Mouse (Mus musculus): ENCODE measurements around the gene Tmem72.

Gene Tmem72

DNA sequence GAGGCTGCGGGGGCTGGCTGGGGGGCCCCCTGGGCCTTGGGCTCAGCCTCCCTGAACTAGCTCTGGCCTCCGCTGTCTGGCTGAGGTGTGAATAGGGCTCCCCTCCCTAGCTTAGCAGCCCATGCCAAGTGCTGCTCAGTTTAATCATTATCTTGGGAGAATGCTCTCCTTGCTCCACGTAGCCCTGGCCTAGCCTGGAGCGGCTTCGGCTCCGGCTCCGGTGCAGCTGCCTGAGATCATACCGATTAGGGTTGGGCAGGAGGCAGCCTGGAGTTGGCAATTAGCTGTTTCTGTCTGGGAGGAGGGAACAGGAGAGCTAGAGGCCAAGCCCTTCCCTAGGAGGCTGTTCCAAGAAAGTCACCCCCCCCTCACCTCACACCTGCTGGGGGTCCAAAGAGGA, at the start of gene Tmem72:
Gene Tmem72, minus strand, starts transcription at position 248 of the 400 bp plus-strand sequence.
- DNase-seq = no peak

GRCm38 (mm10) chr6:116764524-116764923, 47.8 kb upstream of the Tmem72 start:
- no peak for DNase-seq

- DNase-seq = no peak
Measured at GRCm38 (mm10) chr6:116762333-116762732, 45.6 kb upstream of the Tmem72 start.

GRCm38 (mm10) chr6:116760181-116760580, 43.5 kb upstream of the Tmem72 start:
- no peak for DNase-seq

DNA sequence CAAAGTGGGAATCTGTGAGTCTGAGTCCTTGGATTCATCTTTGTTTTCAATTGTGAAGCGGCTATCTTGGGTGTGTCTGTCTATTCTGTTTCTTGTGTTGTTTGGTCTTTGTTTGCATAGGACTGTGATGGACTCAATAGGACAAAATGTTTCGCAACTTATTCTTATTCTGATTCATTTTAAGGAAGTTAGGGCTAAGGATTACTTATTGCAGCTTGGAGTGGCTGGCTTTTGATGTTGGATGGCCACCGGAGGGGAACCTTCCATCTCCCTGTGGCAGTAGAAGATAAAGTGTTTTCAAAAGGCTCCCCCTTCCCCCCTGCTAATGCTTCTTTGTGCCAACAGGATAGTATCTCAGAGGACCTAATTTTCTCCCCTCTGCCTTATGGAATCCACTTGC, 39.7 kb upstream of the Tmem72 start:
- DNase-seq = no peak

DNA sequence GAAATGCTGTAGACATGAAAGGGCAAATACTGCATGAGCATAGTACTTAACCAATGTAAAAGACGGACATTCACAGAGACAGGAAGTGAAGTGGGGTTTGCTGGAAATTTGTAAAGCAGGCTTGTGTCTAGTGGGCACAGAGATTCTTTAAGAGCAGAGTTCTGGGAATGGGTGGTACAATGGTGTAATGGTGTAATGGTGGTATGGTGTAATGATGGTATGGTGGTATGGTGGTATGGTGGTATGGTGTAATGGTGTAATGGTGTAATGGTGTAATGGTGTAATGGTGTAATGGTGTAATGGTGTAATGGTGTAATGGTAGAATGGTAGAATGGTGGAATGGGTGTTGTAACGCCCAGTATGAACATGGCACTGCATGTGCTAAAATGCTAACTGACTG, 21.3 kb upstream of the Tmem72 start:
- no peak for DNase-seq

GRCm38 (mm10) chr6:116735361-116735760, 18.6 kb upstream of the Tmem72 start:
- DNase-seq = no peak

DNA sequence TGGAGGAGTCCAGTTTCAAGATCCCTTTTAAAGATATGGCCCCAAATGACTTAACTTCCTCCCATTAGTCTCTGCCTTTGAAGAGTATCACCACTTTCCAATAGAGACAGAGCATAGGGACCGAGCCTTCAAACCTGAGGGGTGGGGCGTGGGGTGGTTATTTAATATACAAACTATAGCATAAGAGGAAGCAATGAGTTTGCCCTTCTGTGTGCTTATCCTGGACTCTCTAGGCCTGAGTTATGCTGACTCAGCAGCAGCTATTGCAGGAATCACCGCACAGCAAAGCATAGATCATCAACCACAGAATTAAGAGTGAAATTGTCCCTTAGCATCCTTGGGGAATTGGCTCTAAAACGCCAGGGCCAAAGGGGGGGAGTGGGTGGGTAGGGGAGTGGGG, 16.9 kb upstream of the Tmem72 start:
- DNase-seq = no peak

DNA sequence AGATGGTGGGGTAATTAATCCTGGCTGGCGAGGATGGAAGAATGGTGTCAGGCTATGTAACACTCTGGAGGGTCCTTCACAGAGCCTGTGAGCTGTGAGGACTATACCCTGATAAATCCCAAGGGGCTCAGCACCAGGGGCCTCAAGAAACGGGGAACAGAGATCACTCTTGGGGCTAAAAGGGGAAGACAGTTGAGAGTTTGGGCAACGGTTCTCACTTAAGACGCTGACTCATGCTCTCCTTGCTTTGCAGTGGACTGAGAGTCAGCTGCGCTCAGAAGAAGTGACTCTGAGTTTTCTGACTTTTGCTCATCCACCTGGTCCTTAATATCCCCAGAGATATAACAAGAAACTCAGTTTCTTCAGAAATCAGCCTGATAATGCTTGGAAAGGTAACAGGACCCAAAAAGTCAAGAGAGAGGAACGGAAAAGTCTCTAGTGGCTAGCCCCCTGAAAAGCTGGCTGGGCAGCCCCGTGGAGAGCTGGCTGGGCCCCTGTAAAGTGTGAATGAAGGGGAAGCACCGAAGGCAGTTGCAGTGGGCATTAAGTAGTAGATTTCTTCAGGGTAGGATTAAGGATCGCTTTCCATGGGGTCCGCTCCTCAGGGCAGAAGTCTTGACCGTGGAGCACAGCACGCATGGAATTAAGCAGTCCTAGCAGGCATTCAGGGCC, 7.9 kb upstream of the Tmem72 start:
- no peak for DNase-seq

DNA sequence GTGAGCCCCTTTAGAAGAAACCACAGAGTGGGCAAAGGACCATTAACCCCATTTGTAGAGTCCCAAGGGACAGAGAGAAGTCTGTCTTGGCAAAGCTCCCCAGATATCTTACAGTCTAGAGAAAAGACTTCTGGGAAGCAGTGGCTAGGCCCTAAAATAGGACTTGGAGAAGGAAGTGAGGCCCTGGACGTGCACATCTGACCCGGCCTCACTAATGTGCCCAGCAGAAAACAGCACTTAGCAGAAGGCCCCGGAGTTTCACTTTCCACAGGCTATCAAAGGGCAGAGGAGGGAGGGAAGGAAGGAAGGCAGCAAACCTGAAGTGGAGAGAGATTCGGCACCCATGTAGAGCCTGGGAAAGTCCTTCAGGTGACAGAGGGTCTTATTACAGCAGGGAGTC, 2.2 kb upstream of the Tmem72 start:
- DNase-seq = no peak

GRCm38 (mm10) chr6:116718361-116718760, 1.6 kb upstream of the Tmem72 start:
- no peak for DNase-seq

DNA sequence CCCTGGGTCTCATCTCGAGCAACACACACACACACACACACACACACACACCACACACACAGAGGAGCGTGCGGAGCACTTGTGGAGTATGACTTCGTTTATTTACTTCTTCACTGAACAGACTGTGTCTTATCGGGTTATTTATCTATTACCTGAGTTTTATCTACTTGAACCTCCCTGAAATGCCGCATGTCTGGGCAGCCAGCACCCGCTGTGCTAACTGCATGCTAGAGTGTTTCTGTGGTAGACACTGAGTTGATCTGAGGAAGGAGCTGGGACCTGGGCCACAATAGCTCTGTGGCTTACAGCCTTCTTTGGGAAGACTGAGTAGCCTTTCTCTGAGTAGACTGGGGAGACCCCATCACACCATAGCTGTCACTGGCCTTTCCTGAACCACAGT, 1.1 kb upstream of the Tmem72 start:
- no peak for DNase-seq

DNA sequence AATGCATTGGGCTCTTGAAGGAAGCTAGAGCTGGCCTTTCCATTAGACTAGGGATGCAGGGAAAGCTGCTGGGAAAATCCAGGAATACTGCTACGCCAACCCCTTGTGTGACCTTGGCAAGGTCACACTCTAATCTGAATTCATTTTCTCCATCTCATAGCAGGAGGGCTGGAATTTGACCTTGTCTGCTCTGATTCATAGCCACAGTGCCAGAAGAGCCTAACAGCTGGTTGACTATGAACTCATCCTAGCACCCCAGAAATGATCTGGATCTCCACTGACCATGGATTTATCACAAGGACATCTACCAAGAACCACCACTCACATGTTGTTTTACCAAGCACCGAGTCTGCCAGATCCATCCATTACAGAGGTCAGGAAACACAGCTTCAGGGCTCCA, 1.5 kb downstream of the Tmem72 start:
- no peak for DNase-seq

DNA sequence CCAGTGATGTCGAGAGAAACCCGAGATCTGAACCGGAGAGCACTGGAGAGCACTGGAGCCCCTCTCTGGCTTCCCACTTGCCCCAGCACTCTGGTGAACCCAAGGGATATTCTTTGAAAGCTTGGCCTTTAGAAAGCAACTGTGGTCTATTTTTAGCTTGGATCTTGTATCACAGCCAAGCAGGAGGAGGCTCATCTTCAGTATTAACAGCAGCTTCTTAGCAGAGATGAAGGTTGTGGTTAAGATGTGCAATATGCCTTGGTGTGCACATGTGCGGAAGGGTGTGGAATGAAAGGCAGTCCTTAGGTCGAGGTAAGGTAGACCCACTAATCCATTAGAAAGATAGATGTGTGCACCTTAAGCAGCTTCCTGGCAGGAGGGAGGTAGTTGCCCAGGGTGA, 2.1 kb downstream of the Tmem72 start:
- DNase-seq = no peak

DNA sequence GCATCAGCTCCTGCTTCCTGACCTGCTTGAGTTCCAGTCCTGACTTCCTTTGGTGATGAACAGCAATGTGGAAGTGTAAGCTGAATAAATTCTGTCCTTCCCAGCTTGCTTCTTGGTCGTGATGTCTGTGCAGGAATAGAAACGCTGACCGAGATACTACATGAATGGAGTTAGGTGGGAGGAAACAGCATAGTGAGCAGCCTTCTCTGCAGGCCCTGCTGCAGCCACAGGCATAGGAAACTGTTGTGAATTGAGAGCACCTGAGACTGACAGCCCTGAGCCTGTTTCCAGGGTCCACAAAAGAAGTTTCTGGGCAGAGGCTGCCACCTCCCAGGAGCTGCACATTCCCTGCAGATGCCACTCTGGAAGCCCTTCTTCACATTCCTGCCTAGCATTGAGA, 2.7 kb downstream of the Tmem72 start:
- DNase-seq = no peak

DNA sequence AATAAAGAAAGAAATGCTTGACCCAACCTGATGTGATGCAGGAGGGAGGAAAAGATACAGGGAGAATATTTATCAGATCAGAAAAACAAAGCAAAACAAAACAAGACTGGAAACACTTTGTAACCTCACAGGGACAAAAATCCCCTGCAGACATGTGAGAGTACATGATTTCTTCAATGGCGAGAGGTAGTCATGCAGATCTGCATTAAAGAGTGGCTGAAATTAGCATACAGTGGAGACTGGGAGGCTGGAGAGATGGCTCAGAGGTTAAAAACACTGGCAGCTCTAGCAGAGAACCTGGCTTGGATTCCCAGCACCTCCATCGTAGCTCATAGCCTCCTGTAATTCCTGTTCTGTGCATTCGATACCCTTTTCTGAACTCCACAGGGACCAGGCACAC, 4.2 kb downstream of the Tmem72 start:
- DNase-seq = no peak

DNA sequence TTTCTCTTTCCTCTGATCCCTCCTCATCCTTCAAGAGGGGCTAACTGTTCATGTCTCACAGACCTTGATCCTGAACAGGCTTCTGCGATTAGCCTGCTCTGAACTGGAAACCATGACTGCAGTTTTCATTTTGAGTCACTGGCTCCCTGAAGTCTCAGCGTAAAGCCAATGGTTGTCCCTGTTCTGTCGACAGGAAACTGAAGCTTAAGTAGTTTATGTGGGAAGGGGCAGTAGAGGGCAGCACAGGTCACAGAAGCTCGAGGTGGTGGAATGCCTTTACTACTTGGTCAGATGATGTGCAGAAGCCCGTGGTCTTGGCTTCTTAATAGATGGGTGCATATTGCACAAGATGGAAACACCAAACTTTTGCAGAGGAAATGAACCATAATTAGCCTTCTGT, 4.7 kb downstream of the Tmem72 start:
- no peak for DNase-seq

GRCm38 (mm10) chr6:116704320-116704719, 12.4 kb downstream of the Tmem72 start:
- DNase-seq = no peak

GRCm38 (mm10) chr6:116700821-116701220, 15.9 kb downstream of the Tmem72 start:
- no peak for DNase-seq

DNA sequence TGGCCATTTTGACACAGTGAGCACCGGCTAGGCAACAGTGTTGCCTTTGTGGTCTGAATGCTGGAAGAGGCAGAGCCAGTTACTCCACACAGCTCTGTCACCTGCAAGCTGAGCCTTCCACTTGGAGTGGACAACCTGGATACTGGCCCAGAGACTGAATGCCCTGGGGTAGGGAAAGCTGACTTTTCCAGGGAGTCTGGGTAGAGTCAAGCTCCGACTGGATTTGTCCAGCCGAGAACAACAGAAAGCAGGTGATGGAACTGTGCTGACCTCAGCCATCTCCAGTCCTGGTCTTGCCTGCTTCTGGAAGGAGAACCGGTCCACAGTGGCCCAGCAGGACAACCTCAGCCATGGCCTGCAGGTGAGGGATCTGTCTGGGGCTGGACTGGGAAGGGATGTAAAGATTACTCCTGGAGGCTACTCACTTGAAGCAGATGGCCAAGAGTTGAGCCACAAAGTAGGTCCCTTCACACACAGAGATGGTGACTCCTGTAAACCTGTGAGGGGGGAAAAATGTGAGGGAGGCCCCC, 18.8 kb downstream of the Tmem72 start:
- DNase-seq = no peak

DNA sequence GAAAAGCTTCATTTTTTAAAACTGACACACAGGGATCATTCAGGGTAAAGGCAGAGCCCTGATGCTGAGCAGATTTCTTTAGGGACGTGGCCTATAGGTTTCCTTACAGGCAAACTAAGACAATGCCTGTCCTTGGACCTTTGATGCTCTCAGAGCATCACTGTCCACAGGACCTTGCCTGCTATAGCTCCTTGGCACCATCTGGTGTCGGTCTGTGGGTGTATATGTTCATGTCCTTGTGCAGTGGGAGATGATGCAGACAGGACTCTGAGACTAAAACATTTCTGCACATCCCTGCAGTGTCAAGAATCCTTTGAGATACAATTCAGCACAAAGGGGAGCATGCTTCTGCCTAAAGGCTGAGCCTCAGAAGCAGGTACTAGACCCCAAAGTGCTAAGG, 19.3 kb downstream of the Tmem72 start:
- DNase-seq = no peak

GRCm38 (mm10) chr6:116694346-116694745, 22.4 kb downstream of the Tmem72 start:
- no peak for DNase-seq

DNA sequence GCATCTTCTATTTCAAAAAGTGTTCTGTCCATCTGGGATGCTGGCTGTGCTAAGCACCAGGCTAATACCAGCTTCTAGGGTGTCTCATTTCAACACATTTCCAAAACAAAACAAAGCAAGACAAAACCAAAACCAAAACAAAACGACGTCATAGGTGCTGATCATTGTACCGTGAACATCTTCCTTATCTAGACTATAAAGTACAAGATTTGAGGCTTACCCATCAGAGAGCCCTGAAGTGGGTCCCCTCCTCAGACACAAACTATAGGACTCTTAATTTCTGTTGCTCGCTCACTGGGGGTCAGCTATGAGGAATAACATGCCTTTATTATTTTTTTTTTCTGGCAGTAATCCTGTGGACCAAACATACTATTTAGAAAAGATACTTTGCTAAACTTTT, 23.1 kb downstream of the Tmem72 start:
- DNase-seq = no peak

- no peak for DNase-seq
Measured at GRCm38 (mm10) chr6:116682317-116682716, 34.4 kb downstream of the Tmem72 start.

DNA sequence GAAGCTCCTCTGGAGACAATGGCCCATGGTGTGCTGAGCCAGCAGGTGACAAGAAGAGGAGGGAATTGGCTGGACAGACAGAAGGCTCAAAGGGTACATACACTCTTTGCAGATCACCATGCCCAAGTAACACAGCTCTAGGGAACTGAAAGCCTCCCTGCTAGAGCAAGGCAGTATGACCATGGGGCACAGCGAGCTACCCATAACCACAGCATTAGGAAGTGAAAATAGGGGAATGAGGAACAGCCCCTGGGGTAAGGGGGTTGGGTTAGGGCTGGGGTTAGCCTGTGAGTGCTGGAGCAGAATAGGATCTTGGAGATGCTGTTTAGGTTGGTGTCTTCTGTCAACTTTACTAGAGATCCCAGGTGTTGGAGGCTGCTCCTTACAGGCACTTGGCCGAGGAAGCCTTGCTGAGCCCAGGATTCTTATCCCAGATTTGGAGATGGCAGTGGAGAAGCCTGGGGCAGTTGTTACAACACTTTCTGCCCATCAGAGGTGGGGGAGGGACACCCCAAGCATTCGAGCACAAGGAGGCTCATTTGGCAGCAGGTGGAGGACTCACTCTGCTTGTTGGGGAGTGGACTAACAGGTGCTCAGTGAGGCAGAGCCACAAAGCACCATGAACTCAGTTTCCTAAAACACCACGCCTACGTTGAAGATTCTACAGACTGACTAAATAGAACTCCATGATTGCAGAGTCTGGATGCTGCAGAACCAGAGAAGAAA, 37.0 kb downstream of the Tmem72 start:
- DNase-seq = no peak
